Mouse (Mus musculus) urinary bladder, postnatal 25 days (tissue): ENCODE measurements around the gene Pacsin1.
A peak's percentile ranks its signal among the peaks of the same experiment; 100 is the strongest.
"Not testable (repeated sequence)": the region's sequence is repeated elsewhere in the genome, so short reads cannot be mapped to it uniquely, and the experiment has no call there.

Experiments used
- DNase-seq: peaks from one replicate; pipeline ENCODE4 v3.0.0; 2022; ENCODE audit warnings: low spot score

Gene Pacsin1

GRCm38 (mm10) chr17:27636132-27637020, 18.9 kb upstream of the Pacsin1 start, which contains the start of gene Rps10:
Gene Rps10 (minus strand): TSS chr17:27636669.
- no peak for DNase-seq

DNA sequence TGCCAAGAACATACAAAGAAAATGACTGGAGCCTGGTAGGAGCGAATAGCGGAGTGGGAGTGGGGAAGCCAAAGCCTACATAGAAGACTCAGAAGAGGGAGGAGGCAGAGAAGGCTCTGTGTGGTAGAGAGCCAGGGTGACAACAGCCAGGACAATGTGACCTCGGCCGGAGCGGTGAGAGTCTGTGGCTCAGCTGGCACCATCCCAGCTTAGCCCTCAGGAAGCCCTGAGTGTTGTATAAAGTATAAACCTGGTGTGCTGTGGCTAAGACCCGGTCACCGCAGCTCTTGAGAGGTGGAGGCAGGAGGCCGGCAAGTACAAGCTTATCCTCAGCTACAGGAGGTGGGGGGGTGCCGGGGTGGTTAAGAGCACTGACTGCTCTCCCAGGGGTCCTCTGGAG, 18.0 kb upstream of the Pacsin1 start:
- DNase-seq, result no peak

DNA sequence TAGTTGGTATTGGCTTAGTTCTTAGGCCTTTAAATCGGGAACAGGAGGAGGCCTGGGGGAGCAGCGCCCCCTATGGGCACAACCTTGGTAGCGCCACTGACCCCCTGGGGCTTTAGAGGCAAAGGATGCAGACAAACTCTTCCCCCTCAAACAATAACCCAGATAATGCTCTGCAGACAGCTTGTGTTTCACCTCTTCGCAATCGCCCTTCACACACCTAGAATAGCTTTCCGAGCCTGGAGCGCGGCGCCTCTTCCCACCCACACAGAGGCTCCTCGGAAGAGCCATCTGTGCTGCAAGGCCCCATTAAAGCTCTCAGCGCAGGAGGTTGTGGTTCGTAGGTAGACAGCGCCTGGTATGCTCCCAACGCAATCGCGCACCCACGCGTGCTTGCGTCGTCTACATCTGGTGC, 16.4 kb upstream of the Pacsin1 start:
- no peak for DNase-seq

DNA sequence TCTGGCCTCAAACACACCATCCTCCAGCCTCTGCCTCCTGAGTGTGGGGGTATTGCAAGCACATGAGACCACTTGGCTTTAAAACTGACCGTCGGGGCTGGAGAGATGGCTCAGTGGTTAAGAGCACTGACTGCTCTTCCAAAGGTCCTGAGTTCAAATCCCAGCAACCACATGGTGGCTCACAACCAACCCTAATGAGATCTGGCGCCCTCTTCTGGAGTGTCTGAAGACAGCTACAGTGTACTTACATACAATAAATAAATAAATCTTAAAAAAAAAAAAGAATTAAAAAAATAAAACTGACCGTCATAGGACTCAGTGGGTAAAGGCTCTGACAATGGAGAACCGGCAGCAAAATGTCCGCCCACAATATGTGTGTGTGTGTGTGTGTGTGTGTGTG, 15.5 kb upstream of the Pacsin1 start:
- DNase-seq, result not testable (repeated sequence)

DNA sequence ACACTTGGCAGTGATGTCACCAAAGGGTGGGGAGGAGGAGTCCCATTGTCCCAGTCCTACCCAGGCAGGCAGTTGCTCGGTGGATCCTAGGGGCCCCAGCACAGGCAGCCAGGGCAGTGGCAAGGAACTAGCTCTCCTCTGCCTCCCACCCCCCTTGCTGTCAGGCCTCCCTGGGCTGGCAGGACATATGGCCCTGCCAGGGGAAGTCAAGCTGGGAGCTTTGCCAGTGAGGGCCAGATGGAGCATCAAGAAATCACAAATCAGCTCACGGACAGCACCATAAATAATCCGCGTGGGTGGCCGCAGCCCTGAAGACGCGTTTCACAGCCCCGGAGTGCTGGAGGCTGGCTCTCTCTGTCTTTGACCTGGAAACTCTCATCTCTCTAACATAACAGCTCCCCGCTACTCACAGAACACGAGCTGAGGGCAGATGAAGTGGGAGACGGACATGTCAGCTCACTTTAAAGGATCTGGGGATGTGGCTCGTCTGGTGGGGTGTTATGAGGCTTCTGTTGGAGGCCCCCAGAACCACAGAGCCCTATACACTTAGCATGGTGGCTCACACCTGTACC, 12.7 kb upstream of the Pacsin1 start:
- no peak for DNase-seq

GRCm38 (mm10) chr17:27643101-27643500, 12.2 kb upstream of the Pacsin1 start:
- DNase-seq, result no peak

GRCm38 (mm10) chr17:27643756-27644155, 11.6 kb upstream of the Pacsin1 start:
- no peak for DNase-seq

GRCm38 (mm10) chr17:27644572-27644971, 10.7 kb upstream of the Pacsin1 start:
- DNase-seq, result no peak

GRCm38 (mm10) chr17:27645807-27646206, 9.5 kb upstream of the Pacsin1 start:
- DNase-seq, result no peak

DNA sequence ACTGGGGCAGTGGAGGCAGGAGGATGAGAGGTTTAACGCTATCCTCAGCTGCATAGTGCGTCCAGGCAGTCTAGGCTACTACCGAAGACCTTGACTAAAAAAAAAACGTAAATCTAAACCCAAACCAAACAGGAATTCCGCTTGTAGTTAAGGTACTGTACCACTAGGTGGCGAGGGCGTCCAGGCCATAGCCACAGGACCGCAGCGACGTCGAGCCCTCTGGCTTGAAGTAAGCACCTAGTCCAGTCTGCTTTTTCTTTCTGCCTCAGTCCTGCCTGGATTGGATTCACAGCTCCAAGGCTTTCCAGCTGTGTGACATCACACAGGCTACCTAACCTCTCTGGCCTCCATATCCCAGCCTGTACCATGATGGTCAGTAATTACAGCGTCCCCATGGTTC, 5.1 kb upstream of the Pacsin1 start:
- peak; percentile 55 for DNase-seq

GRCm38 (mm10) chr17:27650586-27650985, 4.7 kb upstream of the Pacsin1 start:
- no peak for DNase-seq

DNA sequence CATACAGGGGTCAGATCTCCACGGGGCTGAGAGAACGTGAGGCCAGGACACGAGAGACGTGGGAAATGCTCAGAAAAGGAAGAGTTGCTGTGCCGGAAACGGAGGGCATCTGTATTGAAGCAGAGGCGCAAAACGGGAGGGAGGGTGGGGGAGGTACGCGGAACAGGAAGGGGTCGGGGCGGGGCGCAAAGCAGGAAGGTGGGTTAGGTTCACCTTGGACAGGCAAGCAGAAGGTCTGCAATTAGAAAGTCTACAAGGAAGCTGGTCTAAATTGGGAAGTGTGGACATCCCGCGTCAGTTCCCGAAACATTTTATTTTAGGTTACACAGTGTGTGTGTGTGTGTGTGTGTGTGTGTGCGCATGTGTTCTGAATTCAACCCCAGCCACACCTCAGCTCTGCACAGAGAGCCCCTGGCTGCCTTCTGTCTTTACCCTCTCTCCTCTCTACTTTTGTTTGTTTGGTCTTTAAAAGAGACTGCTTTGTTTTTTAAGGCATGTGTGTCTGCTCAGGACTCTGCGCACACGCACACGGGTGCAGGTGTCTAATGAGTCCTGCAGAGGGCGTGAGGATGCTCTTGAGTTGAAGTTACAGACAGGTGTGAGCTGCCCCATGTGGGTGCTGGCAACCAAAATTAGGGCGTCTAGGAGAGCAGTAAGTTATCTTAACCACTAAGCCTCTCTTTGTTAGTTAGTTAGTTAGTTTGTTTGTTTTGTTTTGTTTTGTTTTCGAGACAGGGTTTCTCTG, 3.1 kb upstream of the Pacsin1 start:
- no peak for DNase-seq

GRCm38 (mm10) chr17:27653253-27653959, 1.9 kb upstream of the Pacsin1 start:
- no peak for DNase-seq

DNA sequence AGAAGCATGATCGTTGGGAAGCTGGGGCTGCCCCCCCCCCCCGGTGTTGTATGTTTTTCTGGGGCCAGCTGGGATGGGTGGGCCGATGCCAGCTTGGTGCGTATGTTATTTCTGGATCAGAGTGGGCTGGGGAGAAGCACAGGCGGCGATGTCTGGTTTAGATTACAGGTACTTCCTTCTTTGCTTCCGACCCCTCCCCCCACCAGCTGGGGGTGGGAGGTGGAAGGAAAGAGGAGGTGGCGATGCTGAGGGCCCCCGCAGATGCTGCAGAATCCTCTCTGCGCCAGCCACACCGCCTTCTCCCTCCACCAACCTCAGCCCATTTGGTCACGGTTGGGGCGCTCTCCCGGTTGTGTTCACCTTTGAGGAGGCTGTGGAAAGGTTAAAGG, 696 bp downstream of the Pacsin1 start:
- DNase-seq, result no peak

GRCm38 (mm10) chr17:27656414-27656813, 1.1 kb downstream of the Pacsin1 start:
- no peak for DNase-seq

GRCm38 (mm10) chr17:27657123-27657522, 1.8 kb downstream of the Pacsin1 start:
- no peak for DNase-seq

- DNase-seq, result no peak
These were observed 3.5 kb downstream of the Pacsin1 start for GRCm38 (mm10) chr17:27658767-27659166.

GRCm38 (mm10) chr17:27671720-27672119, 16.4 kb downstream of the Pacsin1 start:
- no peak for DNase-seq

DNA sequence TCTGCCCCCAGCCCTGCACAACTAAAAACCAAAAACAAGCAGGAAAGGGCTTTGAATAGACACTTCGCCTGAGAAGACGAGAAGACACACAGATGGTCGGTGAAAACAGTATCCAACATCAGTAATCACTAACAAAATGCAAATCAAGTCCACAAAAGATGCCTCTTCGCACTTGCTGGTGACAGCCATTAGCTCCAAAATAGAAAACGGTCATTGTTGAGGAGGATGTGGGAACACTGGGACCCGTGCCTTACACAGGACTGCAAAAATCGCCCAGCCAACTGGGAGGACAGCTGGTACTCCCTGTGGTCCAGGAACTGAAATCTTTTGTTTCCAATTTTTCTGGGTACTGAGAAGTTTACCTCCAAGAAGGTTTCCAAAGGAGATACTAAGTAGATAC, 18.6 kb downstream of the Pacsin1 start:
- no peak for DNase-seq

- no peak for DNase-seq
These were observed 20.1 kb downstream of the Pacsin1 start for GRCm38 (mm10) chr17:27675453-27675852.

DNA sequence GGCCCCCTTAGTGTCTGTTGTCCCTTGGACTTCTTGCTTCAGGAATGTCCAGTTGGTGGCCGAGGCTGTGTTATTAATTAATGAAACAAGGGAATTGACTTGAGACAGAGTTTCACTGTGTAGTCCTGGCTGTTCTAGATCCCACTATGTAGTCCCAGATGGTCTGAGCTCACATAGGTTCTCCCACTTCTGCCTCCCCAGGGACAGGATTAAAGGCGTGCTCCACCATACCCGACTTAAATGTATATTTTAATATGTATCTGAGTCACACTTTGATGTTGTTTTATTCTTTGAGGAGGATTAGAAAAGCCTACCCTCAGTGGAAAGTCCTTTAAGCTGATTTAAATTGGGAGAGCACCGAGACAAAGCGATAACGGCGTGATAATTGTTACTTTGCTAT, 21.0 kb downstream of the Pacsin1 start:
- no peak for DNase-seq

GRCm38 (mm10) chr17:27677756-27678155, 22.4 kb downstream of the Pacsin1 start:
- DNase-seq, result no peak
